Mouse (Mus musculus) embryo, embryonic 10.5 days (tissue): ENCODE results near the gene Tspan32.

Experiments
- DNase-seq: peaks from one replicate; pipeline ENCODE4 v3.0.0-alpha.2; 2015; ENCODE audit warnings: low spot score

The Tspan32 gene

DNA sequence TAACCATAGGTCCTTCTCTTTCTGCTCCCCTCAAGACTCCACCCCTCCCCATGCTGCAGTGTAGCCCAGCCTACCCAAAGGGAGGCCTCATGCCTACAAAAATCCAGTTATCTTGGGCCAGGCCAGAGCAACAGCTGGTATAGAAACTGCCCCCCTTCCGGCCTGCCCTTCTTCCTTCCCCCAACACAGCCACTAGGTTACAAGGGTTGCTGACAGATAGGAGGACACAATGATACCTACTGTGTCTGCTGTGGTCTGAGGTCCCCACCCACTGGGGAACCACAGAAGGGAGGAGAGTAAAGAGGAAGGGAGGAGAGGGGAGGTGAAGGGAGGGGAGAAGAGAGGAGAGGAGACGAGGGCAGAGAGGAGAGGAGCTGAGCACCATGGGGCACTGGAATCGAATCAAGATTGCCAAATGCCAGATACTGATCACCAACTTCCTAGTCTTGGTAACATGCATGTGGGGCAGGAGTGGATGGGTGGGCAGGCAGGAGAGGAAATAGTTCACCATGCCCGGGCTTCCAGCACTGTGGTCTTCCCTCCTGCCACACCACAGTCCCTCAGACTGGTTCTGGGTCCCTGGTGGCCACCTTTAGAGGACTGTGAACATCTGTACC, at the start of gene Tspan32:
Gene Tspan32, plus strand, starts transcription at position 320 of the 617 bp plus-strand sequence.
- no peak for DNase-seq

DNA sequence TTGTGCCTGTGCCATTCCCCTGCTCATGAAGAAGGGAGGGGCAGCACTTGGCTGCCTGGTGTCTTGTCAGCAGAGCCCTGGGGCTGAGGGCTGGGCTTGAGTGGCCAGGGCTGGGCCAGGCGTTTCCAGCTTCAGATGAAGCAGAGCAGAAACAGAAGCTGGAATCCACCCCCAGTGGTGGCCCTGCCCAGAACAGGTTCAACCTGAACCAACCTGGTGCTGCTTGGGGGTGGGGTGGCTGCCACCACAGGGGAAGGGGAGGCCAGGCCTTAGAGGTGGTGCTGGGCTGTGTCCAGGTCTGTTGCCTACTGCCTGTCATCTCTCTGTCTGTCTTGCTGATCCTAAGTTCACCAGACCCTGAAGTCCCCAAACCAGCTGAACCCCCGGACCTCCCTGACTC, 48.8 kb upstream of the Tspan32 start:
- DNase-seq: no peak

DNA sequence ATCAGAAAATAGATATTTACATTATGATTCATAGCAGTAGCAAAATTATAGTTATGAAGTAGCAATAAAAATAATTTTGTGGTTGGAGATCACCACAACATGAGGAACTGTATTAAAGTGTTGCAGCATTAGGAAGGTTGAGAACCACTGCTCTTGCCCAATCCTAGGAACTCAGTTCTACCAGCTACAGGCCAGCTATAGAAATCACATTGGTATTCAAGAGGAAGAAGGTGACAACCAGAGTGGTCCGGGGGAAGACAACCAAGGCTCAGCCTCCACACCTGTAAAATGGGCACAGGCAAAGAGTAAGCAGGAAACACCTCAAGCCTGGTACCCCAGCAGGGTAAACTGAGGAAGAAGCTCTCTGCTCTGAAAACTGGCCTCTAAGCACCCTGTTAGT, 46.0 kb upstream of the Tspan32 start:
- no peak for DNase-seq

DNA sequence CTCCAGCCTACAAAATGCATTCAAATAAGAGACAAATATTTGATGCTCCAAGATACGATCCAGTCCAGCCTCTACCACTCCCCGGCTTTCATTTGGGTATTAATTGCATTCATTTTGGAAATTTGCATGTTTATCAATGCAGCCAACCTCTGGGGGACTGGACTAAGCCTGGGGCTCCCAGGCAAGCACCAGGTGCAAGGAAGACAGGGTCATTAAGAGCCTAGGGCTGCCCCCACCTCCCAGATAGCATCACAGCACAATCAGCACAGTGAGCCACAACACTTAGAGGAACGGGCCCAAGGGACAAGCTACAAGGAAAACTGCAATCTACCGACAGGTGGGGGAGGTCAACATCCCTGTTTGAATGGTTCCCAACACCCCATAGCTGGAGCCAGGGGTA, 45.1 kb upstream of the Tspan32 start:
- no peak for DNase-seq

DNA sequence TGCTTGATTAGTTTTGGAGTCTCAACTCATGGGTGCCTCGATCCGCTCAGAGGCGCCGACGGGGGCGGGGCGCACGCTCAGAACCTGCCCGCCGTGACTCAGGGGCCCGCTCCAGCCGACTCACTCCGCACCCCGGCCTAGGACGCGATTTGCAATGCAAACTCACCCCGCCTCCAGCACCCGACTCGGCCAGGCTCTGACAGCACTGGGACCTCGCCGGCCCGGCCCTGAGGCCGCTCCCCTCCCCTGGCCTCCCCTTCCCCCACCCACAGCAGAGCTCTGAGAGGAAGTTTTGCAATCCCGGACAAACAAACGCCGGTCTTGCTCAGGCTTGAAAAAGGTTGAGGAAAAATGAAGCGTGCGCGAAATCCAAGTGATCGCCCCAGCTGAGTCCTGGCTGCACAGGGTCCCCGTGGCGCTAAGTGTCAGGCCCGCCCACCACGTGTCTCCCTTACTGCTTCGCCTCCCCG, 37.4 kb upstream of the Tspan32 start:
- DNase-seq: peak; percentile 24

DNA sequence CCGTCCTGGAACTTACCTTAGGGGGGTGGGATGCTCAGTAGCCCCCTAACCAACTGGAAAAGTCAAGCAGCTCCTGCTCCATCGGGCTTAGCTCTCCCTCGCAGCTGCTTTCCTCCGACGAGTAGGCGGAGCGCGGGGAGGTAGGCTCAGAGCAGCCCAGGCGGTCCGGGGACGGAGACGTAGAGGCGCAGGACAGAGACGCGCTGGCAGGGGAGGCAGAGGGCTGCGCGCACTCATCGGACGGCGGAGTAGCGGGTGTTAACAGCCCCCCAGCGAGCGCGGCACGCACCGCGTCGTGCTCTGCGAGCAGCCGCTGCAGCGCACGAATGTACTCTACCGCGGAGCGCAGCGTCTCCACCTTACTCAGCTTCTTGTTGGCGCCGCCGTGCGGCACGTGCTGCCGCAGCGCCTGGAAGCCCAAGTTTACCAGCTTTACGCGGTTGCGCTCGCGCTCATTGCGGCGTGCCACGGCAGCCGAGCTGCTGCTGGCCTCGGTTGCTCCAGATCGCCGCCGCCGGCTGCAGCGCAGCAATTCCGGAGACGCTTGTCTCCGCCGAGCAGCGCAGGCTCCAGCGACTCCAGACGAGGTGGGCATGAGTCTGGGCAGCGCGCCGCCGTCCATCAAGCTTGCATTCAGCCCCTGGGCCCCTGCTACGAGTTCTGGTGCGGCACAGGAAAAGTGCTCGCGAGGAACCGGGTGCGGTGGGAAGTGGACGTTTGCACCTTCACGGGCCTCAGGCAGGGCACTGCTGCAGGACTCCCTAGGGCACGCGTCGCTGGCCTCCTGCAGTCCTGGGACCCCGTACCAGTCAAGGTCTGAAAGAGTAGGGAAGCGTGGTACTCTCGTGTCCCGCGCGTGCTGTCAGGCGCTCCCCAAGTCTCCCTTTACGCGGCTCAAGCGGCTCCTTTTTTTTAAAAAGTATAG, 36.7 kb upstream of the Tspan32 start:
- DNase-seq: peak; percentile 80

DNA sequence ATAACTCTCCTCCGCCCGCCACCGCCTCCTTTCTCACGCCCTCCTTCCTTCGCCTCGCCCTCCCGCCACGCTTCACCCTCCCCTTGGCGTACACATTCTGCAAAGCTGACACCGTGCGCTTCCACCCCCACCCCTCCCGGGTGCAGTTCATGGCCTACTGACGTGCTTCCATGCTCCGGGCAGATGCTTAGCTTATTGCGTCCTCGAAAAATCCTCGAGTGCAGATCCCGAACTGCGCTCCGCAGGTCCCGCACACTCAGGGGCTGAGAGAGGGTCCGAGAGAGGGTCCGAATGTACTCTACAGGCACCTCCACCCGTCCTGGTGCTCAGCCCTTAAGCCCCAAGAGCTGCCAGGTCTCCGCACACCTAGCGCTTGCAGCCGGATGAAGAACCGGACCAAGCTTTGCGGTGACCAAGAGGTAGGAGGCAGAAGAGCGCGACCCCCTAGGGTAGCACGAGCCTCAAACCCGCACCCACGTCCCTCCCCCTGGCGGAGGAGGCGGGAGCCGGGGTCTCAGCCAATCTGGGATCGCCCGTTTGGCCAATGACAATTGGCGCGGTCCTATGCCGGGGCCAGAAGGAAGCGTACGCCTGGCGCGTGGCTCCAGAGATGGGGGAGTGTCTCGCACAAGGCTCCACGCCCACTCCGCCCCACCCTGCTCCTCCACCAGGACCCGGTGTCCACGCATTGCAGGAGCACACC, 35.9 kb upstream of the Tspan32 start, which contains the start of gene Ascl2:
Gene Ascl2, minus strand, starts transcription at position 456 of the 703 bp plus-strand sequence.
- peak; percentile 61 for DNase-seq

DNA sequence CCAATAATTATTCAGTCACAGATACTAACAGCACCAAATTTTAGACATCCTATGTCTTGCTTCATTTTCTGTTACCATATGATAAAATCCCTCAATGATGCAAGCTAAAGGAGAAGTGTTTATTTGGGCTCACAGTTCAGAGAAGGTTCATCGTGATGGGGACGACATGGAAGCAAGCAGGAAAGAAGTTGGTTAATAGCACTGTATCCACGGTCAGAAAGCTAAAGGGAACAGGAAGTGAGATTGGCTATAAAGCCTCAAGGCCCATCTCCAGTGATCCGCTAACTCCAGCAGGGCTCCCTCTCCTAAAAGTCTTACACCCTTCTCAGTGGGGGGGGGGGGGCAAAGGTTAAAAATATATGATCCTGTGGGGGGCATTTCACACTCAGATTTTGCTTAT, 22.9 kb upstream of the Tspan32 start:
- no peak for DNase-seq

DNA sequence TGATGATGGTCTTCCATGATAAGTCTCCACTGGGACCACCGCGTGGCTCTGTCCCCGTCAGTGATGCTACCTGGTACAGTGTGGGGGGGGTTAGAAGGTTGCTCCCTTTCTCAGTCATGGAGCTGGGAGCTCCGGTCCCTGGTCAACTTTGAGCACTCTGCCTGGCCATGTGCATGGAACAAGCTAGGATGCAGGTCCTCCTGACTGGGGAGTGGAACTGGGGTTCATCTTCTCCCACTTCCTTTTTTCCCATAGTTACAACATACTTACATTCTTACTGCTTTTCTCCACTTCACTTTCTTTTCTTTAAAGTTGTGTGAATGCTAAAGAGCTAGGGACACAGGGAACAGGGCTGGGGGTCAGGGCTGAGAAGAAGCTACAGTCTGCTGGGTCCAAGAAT, 19.7 kb upstream of the Tspan32 start:
- DNase-seq: no peak

DNA sequence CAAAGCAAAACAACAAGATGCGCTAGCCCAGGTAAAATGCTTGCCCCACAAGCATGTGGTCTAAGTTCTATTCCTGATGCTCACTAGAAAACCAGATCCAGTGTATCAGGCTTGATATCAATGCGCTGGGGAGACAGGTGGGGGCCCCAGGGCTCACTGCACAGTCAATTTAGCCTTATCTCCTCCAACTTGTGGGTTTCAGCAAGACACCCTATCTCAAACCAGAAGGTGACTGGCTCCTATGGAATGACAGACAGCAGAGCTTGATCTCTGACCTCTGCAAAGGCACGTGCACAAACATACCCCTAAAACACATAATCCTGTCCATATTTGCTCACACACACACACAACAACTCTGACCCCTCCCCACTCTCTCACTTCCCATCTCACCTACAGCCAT, 17.1 kb upstream of the Tspan32 start:
- no peak for DNase-seq

DNA sequence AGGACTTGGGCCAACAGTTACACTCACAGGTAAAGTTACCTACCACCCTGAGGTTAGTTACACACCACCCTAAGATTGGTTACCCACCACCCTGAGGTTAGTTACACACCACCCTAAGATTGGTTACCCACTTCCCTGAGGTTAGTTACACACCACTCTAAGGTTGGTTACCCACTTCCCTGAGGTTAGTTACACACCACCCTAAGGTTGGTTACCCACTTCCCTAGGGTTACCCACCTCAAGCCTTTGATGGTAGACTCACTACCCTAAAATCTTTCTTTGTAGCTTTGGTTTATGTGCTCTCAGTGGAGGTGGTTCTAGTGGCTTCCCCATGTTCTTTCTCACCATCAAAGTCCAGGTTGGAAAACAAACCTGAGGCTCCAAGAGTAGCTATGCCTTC, 9.8 kb upstream of the Tspan32 start:
- DNase-seq: no peak

DNA sequence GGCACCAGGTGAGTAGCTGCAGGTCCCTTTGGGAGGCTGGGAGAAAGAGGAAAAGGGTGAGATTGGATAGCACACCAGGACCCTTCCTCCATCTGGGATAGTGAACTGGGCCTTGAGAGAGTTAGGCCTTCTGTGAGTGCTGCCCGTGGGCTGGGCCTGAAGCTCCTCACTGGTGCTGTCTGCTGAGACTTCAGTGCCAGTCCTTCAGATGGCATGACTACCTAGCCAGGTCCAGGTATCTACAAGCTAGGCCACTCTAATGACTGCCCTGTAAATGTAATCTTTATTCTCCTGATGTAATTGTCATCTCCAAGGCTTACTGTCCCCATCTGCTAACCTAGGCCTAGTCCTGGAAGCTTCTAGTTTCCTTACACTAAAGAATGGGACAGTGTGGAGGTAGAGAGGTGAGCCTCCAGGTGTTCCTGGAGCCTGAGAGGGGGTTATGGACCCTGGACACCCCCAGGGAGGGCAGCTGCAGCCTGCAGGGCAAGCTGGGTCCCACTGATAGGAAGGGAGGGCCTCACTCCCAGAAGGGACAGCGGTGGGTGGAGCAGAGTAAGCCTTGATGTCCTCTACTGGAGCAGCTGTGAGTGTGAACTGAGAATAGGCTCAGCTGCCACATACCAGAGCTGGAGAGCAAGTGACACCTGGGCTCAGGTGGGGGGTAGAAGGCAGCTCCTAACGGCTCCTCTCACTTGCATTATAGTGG, 9.1 kb upstream of the Tspan32 start:
- no peak for DNase-seq

DNA sequence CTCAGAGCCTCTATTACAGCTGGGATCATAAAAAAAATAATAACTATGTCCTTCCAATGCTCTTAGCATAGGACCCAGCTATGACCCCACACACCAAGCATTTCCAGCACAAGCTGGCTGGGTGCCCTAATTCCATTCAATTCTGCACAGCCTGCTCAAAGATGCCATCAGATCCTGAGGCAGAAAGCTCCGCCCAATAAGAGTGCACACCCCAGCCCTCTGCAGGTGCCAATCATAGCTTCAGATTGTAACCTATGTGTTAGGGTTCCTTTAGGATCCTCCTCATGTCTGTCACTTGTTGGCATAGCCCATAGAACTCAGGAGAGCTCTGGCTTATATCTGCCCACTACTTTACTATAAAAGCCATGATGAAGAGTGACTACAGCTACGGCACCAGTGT, 7.8 kb upstream of the Tspan32 start:
- no peak for DNase-seq

DNA sequence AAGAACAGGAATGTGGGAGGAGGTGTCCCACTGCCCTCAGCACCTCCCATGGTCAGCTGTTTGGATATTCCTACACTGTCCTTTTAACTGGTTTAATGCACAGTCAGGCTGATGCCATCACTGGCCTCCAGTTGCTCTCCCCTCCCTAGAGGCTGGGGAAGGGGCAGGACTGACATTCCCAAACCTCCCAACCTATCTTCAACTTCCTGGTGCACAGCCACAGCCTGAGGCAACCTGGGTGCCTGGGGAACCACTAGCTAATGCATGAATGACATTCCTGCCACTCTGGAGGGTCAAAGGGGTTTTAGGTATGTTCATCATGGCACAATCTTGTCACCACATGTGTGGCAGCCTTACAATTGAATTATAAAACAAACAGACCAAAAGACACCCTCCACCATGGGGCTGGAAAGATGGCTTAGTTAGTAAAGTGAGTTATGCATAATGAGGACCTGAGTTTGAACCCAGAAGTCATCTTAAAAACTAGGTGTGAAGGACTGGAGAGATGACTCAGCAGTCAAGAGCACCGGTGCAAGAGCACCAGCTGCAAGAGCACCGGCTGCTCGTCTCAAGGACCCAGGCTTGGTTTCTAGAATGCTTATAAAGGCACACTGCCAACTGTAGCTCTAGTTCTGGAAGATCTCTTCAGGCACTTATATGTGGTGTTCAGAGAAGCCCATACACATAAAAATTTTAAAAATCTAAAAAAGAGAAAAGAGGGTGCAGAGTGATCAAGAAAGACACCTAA, 7.3 kb upstream of the Tspan32 start:
- DNase-seq: no peak

DNA sequence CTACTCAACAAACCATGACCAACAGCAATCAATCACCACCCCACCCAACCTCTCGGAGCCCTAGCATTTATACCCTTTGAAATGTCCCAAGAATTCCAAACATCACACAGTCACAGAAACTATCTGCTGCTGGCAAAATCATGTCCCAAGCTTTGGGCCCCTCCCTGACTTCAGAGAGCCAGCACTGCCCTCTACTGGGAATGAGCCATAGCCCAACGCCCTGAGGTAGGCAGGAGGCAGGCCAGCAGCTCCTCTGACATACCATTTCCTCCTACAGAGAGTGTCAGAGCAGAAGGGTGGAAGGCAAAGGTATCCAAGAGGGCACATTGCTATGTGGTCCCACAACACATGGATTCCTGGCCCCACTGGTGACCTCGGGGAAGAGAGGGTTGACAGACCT, 2.2 kb upstream of the Tspan32 start:
- peak; percentile 37 for DNase-seq

DNA sequence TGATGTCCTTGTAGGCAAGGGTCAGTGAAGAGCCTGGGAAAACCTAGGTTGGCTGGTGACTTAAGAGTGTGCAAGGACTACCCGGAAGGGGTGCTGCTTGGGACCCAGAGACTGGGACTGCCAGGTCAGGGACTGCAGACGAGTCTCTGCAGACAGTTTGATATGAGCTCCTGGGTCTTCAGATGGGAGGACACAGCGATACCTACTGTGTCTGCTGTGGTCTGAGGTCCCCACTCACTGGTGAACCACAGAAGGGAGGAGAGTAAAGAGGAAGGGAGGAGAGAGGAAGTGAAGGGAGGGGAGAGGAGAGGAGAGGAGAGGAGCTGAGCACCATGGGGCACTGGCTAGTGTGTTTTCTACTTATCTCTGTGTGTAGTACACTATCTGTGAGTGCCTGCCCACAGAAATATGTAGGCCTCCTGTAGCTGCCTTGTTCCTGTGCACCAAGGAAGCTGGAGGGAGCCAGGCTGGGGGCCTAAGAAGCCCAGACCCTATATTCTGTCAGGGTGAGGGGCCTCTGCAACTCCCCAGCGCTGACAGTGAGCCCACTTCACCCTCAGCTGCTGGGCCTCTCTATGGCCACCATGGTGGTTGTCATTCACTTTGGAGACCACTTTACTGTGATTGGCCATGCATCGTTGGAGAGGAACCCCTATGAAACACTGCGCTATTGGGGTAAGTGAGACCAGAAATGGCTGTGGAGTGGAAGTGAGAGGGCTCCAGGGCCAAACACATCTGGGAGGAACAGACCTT, 674 bp downstream of the Tspan32 start:
- no peak for DNase-seq

DNA sequence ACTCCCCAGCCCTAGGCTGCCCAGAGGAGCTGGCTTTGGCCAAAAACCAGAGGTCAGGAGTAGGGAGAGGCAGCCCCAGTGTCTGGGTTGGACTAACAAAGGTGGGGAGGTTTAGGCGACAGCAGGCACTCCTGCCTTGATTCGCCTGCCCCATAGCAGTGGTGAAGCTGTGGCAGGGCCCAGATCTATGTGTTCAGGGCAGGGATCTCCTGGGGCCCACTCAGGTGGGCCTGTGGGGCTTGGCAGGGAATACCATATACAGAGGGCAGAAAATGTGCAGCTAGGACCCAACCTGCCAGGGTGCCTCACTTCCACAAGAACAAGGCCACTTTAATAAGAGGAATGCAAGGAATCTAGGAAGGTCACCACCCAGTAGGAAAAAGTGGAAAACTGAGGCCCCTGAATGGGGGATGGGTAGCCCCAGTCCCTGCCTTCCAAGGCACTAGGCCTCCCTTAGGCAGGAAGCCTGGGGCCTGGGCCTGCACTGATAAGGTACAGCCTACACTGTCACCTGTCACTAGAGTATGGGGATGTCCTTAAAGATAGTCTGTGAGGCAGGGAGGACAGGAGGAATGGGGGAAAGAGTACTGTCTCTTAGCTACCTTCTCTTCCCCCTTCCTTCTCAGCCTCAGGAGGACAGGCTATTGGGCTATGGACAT, 1.4 kb downstream of the Tspan32 start:
- no peak for DNase-seq

DNA sequence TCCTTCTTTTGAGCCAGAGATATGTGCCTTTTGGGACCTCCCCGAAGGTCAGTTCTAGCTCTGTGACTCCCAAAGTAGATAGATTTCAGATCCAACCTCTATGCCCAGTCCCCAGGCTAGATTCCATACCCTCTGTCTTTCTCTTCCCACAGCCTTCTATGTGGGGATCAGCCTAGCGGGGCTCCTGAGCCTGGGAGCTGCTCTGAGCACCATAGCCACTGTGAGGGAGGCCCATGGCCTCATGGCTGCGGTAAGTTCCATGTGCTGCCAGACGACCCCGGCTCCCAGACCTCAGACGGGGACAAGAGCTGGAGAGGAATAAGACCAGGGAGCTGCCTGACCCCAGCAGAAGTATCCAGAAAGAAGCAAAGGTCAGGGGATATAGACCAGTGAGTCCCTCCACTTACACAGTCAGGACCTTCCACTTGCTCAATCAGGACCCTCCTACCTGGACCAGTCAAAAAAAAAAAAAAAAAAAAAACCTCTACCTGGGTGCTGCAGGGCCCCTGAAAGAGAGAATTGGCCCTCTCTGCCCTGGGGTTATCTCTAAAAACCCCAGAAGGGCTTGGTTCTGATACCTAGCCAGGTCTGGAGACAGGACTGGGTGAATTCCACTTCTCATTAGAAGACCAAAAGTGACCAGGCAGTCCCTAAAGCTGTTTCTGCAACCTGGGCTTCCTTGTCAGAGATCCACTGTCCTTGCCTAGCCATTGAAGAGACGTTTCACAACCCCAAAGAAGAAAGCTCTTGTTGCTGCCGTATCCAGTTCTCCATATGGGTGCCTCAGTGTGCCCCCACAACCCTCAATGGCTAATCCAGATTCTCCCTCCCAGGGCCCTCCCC, 2.1 kb downstream of the Tspan32 start:
- DNase-seq: no peak
